In genomic region chr19:24017892-24018291, GRCm38 (mm10) we compare ENCODE assay signal across 13 mouse cellular contexts. TPM values are rescaled to one million over a fixed set of nuclear protein-coding genes. Genes with fewer than 3 reads are reported as not detected.
DNase-seq lines count a peak whose midpoint lies in the region; ATAC-seq and TF ChIP-seq lines count a peak whose summit lies in the region.
"Had no signal": no experiment of that assay in that cellular context is flagged by ENCODE, and none has a peak within 500 bp of the region (broad histone marks: within the 10 kb centered on the region; RNA-seq: fewer than 3 reads in every experiment).

No protein-coding gene starts in this region.

- H3K36me3 ChIP-seq in kidney, embryonic 15.5 days = no peaks in the 10 kb centered on the region
- H3K36me3 ChIP-seq in C2C12 (ENCODE audit: control insufficient read depth, insufficient read depth) = no peaks in the 10 kb centered on the region
- no peaks in the 10 kb centered on the region for H3K36me3 ChIP-seq in embryonic facial prominence, embryonic 10.5 days (replicated peaks)
- H3K36me3 ChIP-seq in forebrain, embryonic 13.5 days (ENCODE audit: poor library complexity, severe bottlenecking) = no peaks in the 10 kb centered on the region

- DNase-seq in kidney, postnatal 4 days = no peak
- DNase-seq in embryonic facial prominence, embryonic 10.5 days (ENCODE audit: low spot score) = no peak
- DNase-seq in heart, postnatal 25 days (ENCODE audit: low spot score) = peak; percentile 8
- DNase-seq in liver = no peak
- DNase-seq: cerebellum, adult 9-10 months; spleen, adult 18-20 months; thymus, postnatal 36 days had no signal

- H3K9me3 ChIP-seq in kidney, embryonic 15.5 days (replicated peaks) = no peaks in the 10 kb centered on the region
- no peaks in the 10 kb centered on the region for H3K9me3 ChIP-seq in embryonic facial prominence, embryonic 10.5 days
- no peaks in the 10 kb centered on the region for H3K9me3 ChIP-seq in forebrain, embryonic 13.5 days (replicated peaks)

- H3K79me2 ChIP-seq in C2C12 (ENCODE audit: control insufficient read depth, insufficient read depth) = no peaks in the 10 kb centered on the region

- H3ac ChIP-seq in C2C12 (ENCODE audit: control insufficient read depth, insufficient read length, low read depth) = no peak overlapping the region

- H3K4me1 ChIP-seq in kidney, embryonic 15.5 days = peaks cover 21% of the 10 kb centered on the region
- peaks cover 19% of the 10 kb centered on the region for H3K4me1 ChIP-seq in embryonic facial prominence, embryonic 10.5 days
- peaks cover 11% of the 10 kb centered on the region for H3K4me1 ChIP-seq in forebrain, embryonic 13.5 days

- 49% methylated on average over 3 of the region's 3 CpGs for WGBS in kidney, embryonic 15.5 days
- WGBS in embryonic facial prominence, embryonic 10.5 days = 41% methylated on average over 3 of the region's 3 CpGs
- WGBS in forebrain, embryonic 13.5 days = 65% methylated on average over 3 of the region's 3 CpGs

- H3K79me3 ChIP-seq in C2C12 (ENCODE audit: low read depth) = no peaks in the 10 kb centered on the region

- ATAC-seq in kidney, embryonic 15.5 days (replicated peaks; ENCODE audit: low FRiP score) = no peak
- no peak for ATAC-seq in megakaryocyte progenitor cell, adult 5-6 weeks (replicated peaks; ENCODE audit: poor library complexity)
- ATAC-seq in forebrain, embryonic 13.5 days = no peak

- TF ChIP-seq CTCF in C2C12 (IDR thresholded peaks at IDR 0.05; ENCODE audit: control insufficient read depth, insufficient read depth, insufficient read length) = no peak

- H3K27ac ChIP-seq in kidney, embryonic 15.5 days = peak overlapping the region; percentile 66
- H3K27ac ChIP-seq in embryonic facial prominence, embryonic 10.5 days (replicated peaks) = peak overlapping the region; percentile 82
- H3K27ac ChIP-seq in forebrain, embryonic 13.5 days = no peak overlapping the region

- intact Hi-C loops in heart, postnatal 25 days (cut with DNase I) = no loop called here

- H3K9ac ChIP-seq in kidney, embryonic 15.5 days = no peak overlapping the region
- no peak overlapping the region for H3K9ac ChIP-seq in forebrain, embryonic 13.5 days

- H3K4me2 ChIP-seq in kidney, embryonic 15.5 days = no peak overlapping the region
- no peak overlapping the region for H3K4me2 ChIP-seq in forebrain, embryonic 13.5 days

- no peak overlapping the region for H3K4me3 ChIP-seq in kidney, embryonic 15.5 days (replicated peaks)
- H3K4me3 ChIP-seq in C2C12 (ENCODE audit: insufficient read depth, poor library complexity, severe bottlenecking) = no peak overlapping the region
- H3K4me3 ChIP-seq in embryonic facial prominence, embryonic 10.5 days = no peak overlapping the region
- H3K4me3 ChIP-seq in forebrain, embryonic 13.5 days = no peak overlapping the region
- H3K4me3 ChIP-seq: erythroblast, embryonic 14.5 days had no signal

- H3K27me3 ChIP-seq in kidney, embryonic 15.5 days = no peaks in the 10 kb centered on the region
- no peaks in the 10 kb centered on the region for H3K27me3 ChIP-seq in C2C12 (ENCODE audit: control insufficient read depth, insufficient read depth, insufficient read length)
- no peaks in the 10 kb centered on the region for H3K27me3 ChIP-seq in embryonic facial prominence, embryonic 10.5 days (replicated peaks; ENCODE audit: low read depth, poor library complexity, severe bottlenecking)
- no peaks in the 10 kb centered on the region for H3K27me3 ChIP-seq in forebrain, embryonic 13.5 days

TF ChIP-seq in C2C12, 6 proteins besides CTCF, POLR2A, EP300 and RAD21:
- TF ChIP-seq MYOD1 (IDR thresholded peaks at IDR 0.05; ENCODE audit: control insufficient read depth, insufficient read length, low read depth) (no peak), MYOG (IDR thresholded peaks at IDR 0.05; ENCODE audit: control insufficient read depth, extremely low read depth, insufficient read length) (no peak), FOSL1 (IDR thresholded peaks at IDR 0.05; ENCODE audit: insufficient read depth, low read length, poor library complexity, severe bottlenecking) (no peak), CEBPB (IDR thresholded peaks at IDR 0.05; ENCODE audit: low read depth) (peak; percentile 59)
TF ChIP-seq in C2C12: peak in this region for 1.

RNA-seq across cellular contexts. Expression of gene Fam189a2, which starts 12.9 kb away (rescaled TPM):
- 1.5 and 1.6 TPM in 2 replicates for polyA plus RNA-seq in kidney, embryonic 15.5 days (2015; fragmentation: Nextera tagmentation; extraction: Ambion mirVana)
- polyA plus RNA-seq in C2C12 (2012; fragmentation: generic; extraction: Trizol) = 0.42 TPM
- 0.39 and 0.47 TPM in 2 replicates for polyA plus RNA-seq in embryonic facial prominence, embryonic 10.5 days (2016; fragmentation: Nextera tagmentation; extraction: Ambion mirVana)
- total RNA-seq in heart, postnatal 25 days (2021) = 10 to 100 TPM; 49.6 to 53.1 TPM
- total RNA-seq in megakaryocyte progenitor cell, adult 5-6 weeks (2015) = not detected in 2 replicates
- total RNA-seq in megakaryocyte progenitor cell, adult 5-6 weeks (2017) = not detected in 2 replicates
- polyA plus RNA-seq in forebrain, embryonic 13.5 days (2015; fragmentation: Nextera tagmentation; extraction: Ambion mirVana) = 0.35 and 0.47 TPM in 2 replicates
- total RNA-seq: megakaryocyte-erythroid progenitor cell, adult 5-6 weeks had no signal
- polyA plus RNA-seq: erythroblast, embryonic 14.5 days had no signal
